Mouse (Mus musculus) kidney, embryonic 15.5 days (tissue): ENCODE measurements around the gene Csf2rb2. TPM values are rescaled to one million over a fixed set of nuclear protein-coding genes. Genes with fewer than 3 reads are reported as not detected.
"Not testable (repeated sequence)": the region's sequence is repeated elsewhere in the genome, so short reads cannot be mapped to it uniquely, and the experiment has no call there.

Source experiments
- ATAC-seq: fragments of 200-750 bp; cut with Nextera tagmentation; replicated peaks from 2 replicates; pipeline ENCODE4 v1.8.0; 2017; ENCODE audit warnings: moderate TSS enrichment; ENCODE audit not compliant: low FRiP score
- H3K27ac ChIP-seq: fragments of 300-500 bp; sonication (generic); 2 replicates; pipeline ENCODE4 v1.5.1; 2015; ENCODE audit warnings: mild to moderate bottlenecking, inconsistent platforms
- H3K27me3 ChIP-seq: fragments of 300-500 bp; sonication (generic); 2 replicates; pipeline ENCODE4 v1.6.1; 2015; ENCODE audit warnings: inconsistent platforms
- H3K36me3 ChIP-seq: fragments of 300-500 bp; sonication (generic); 2 replicates; pipeline ENCODE4 v1.6.1; 2015; ENCODE audit warnings: inconsistent platforms
- H3K4me1 ChIP-seq: fragments of 300-500 bp; sonication (generic); 2 replicates; pipeline ENCODE4 v1.6.1; 2015; ENCODE audit warnings: inconsistent platforms
- H3K4me2 ChIP-seq: fragments of 300-500 bp; sonication (generic); 2 replicates; pipeline ENCODE4 v1.6.1; 2015; ENCODE audit warnings: moderate library complexity, mild to moderate bottlenecking, inconsistent platforms
- H3K4me3 ChIP-seq: fragments of 300-500 bp; sonication (generic); replicated peaks from 2 replicates; pipeline ENCODE4 v1.5.1; 2015; ENCODE audit warnings: mild to moderate bottlenecking, inconsistent platforms
- H3K9ac ChIP-seq: fragments of 300-500 bp; sonication (generic); 2 replicates; pipeline ENCODE4 v1.6.1; 2015; ENCODE audit warnings: mild to moderate bottlenecking, inconsistent platforms
- H3K9me3 ChIP-seq: fragments of 300-500 bp; sonication (generic); replicated peaks from 2 replicates; pipeline ENCODE4 v1.6.1; 2016; ENCODE audit warnings: inconsistent platforms
- WGBS: fragments of 180-500 bp; shearing (Covaris S2); methylation state at CpG from one replicate; pipeline ENCODE4 v1.1.7; 2015; ENCODE audit warnings: mixed read lengths; 5-methylcytosine and 5-hydroxymethylcytosine counted together
- polyA plus RNA-seq: library from polyadenylated mRNA; unstranded; fragments of >200 nt; fragmentation: Nextera tagmentation; extraction: Ambion mirVana; gene quantifications from 2 replicates; pipeline ENCODE4 v1.2.1, GENCODE M21; 2015

The Csf2rb2 gene
- polyA plus RNA-seq, 1 experiment from 2014 or later, result 0.35 TPM

- WGBS, result 83% methylated on average over 3 of the region's 3 CpGs
- no peak overlapping the region for H3K27ac ChIP-seq
- no peak overlapping the region for H3K4me3 ChIP-seq
- H3K9ac ChIP-seq, result no peak overlapping the region
- no peaks in the 10 kb centered on the region for H3K36me3 ChIP-seq
- H3K4me1 ChIP-seq, result no peaks in the 10 kb centered on the region
- no peaks in the 10 kb centered on the region for H3K9me3 ChIP-seq
- H3K4me2 ChIP-seq, result no peak overlapping the region
- no peaks in the 10 kb centered on the region for H3K27me3 ChIP-seq
- no peak for ATAC-seq
These were observed 23.1 kb upstream of the Csf2rb2 start for GRCm38 (mm10) chr15:78328520-78329097.

- not testable (repeated sequence) for H3K9ac ChIP-seq, H3K36me3 ChIP-seq, H3K27ac ChIP-seq, H3K4me2 ChIP-seq, ATAC-seq, H3K9me3 ChIP-seq, H3K4me3 ChIP-seq, H3K4me1 ChIP-seq, H3K27me3 ChIP-seq
- WGBS, result 84% methylated on average over 6 of the region's 6 CpGs
These were observed 22.3 kb upstream of the Csf2rb2 start for GRCm38 (mm10) chr15:78327753-78328341.

- H3K4me2 ChIP-seq, result no peak overlapping the region
- H3K4me3 ChIP-seq, result no peak overlapping the region
- ATAC-seq, result no peak
- H3K9ac ChIP-seq, result no peak overlapping the region
- no peaks in the 10 kb centered on the region for H3K27me3 ChIP-seq
- H3K9me3 ChIP-seq, result no peaks in the 10 kb centered on the region
- no peaks in the 10 kb centered on the region for H3K36me3 ChIP-seq
- no peak overlapping the region for H3K27ac ChIP-seq
- H3K4me1 ChIP-seq, result no peaks in the 10 kb centered on the region
- 86% methylated on average over 10 of the region's 10 CpGs for WGBS
These were observed 21.2 kb upstream of the Csf2rb2 start for GRCm38 (mm10) chr15:78326747-78327146.

- 74% methylated on average over 11 of the region's 11 CpGs for WGBS
- H3K4me3 ChIP-seq, result no peak within 1 kb of the TSS
These were observed 20.3 kb upstream of the Csf2rb2 start, which contains the start of gene Csf2rb for GRCm38 (mm10) chr15:78325671-78326339. TSS of gene Csf2rb (plus strand) at chr15:78325752.

GRCm38 (mm10) chr15:78324294-78324693 is 18.8 kb upstream of the Csf2rb2 start:
- Histone ChIP-seq H3K36me3 (no peaks in the 10 kb centered on the region), H3K9ac (no peak overlapping the region), H3K27ac (no peak overlapping the region), H3K27me3 (no peaks in the 10 kb centered on the region), H3K4me1 (0 out of 2 replicates have a peak, but pooled peaks cover 2% of the 10 kb centered on the region), H3K9me3 (no peaks in the 10 kb centered on the region), H3K4me2 (no peak overlapping the region), H3K4me3 (no peak overlapping the region)
- no peak for ATAC-seq
- 88% methylated on average over 2 of the region's 2 CpGs for WGBS

More at GRCm38 (mm10) chr15:78325671-78326339, 20.3 kb upstream of the Csf2rb2 start, which contains the start of gene Csf2rb:
- Histone ChIP-seq H3K9me3 (no peaks in the 10 kb centered on the region), H3K4me1 (0 out of 2 replicates have a peak, but pooled peaks cover 2% of the 10 kb centered on the region), H3K9ac (no peak within 1 kb of the TSS), H3K27ac (no peak within 1 kb of the TSS), H3K27me3 (no peaks in the 10 kb centered on the region), H3K4me2 (no peak within 1 kb of the TSS), H3K36me3 (no peaks in the 10 kb centered on the region)
- ATAC-seq, result no peak

- Histone ChIP-seq H3K4me3 (no peak overlapping the region), H3K4me2 (no peak overlapping the region), H3K9ac (no peak overlapping the region), H3K9me3 (no peaks in the 10 kb centered on the region), H3K36me3 (no peaks in the 10 kb centered on the region), H3K27ac (no peak overlapping the region), H3K4me1 (0 out of 2 replicates have a peak, but pooled peaks cover 2% of the 10 kb centered on the region), H3K27me3 (no peaks in the 10 kb centered on the region)
- no peak for ATAC-seq
- WGBS, result 57% methylated on average over 1 of the region's 1 CpGs
These were observed 17.8 kb upstream of the Csf2rb2 start for GRCm38 (mm10) chr15:78323366-78323765.

GRCm38 (mm10) chr15:78320825-78321496 is 15.4 kb upstream of the Csf2rb2 start:
- peak; percentile 82; the same call in 1 of the 2 replicates for ATAC-seq
- Histone ChIP-seq H3K4me2 (no peak overlapping the region), H3K36me3 (no peaks in the 10 kb centered on the region), H3K27me3 (no peaks in the 10 kb centered on the region), H3K4me3 (no peak overlapping the region), H3K4me1 (0 out of 2 replicates have a peak, but pooled peaks cover 2% of the 10 kb centered on the region), H3K27ac (no peak overlapping the region; the same call in 1 of the 2 replicates), H3K9ac (no peak overlapping the region), H3K9me3 (no peaks in the 10 kb centered on the region)
- 19% methylated on average over 5 of the region's 5 CpGs for WGBS

GRCm38 (mm10) chr15:78318338-78319171 is 13.0 kb upstream of the Csf2rb2 start:
- not testable (repeated sequence) for H3K36me3 ChIP-seq, H3K4me2 ChIP-seq, H3K4me1 ChIP-seq, ATAC-seq, H3K9me3 ChIP-seq, H3K4me3 ChIP-seq, H3K27me3 ChIP-seq, H3K27ac ChIP-seq, H3K9ac ChIP-seq
- 75% methylated on average over 2 of the region's 2 CpGs for WGBS

- H3K9me3 ChIP-seq, H3K27ac ChIP-seq, H3K9ac ChIP-seq, H3K4me2 ChIP-seq, H3K27me3 ChIP-seq, H3K36me3 ChIP-seq, H3K4me3 ChIP-seq, ATAC-seq, H3K4me1 ChIP-seq: not testable (repeated sequence)
- WGBS, result 88% methylated on average over 5 of the region's 5 CpGs
These were observed 8.1 kb upstream of the Csf2rb2 start for GRCm38 (mm10) chr15:78313659-78314058.

GRCm38 (mm10) chr15:78312421-78313233 is 7.1 kb upstream of the Csf2rb2 start:
- H3K4me2 ChIP-seq, H3K36me3 ChIP-seq, H3K4me3 ChIP-seq, H3K27me3 ChIP-seq, H3K27ac ChIP-seq, H3K9me3 ChIP-seq, H3K9ac ChIP-seq, ATAC-seq, H3K4me1 ChIP-seq: not testable (repeated sequence)
- WGBS, result 54% methylated on average over 4 of the region's 4 CpGs

- Histone ChIP-seq H3K36me3 (no peaks in the 10 kb centered on the region), H3K27ac (no peak overlapping the region), H3K27me3 (no peaks in the 10 kb centered on the region), H3K9ac (no peak overlapping the region), H3K4me3 (no peak overlapping the region), H3K9me3 (no peaks in the 10 kb centered on the region), H3K4me2 (no peak overlapping the region), H3K4me1 (peaks cover 3% of the 10 kb centered on the region; the same call in 1 of the 2 replicates)
- no peak for ATAC-seq
- 70% methylated on average over 4 of the region's 4 CpGs for WGBS
These were observed 5.5 kb upstream of the Csf2rb2 start for GRCm38 (mm10) chr15:78310971-78311370.
